In the genomic region with DNA sequence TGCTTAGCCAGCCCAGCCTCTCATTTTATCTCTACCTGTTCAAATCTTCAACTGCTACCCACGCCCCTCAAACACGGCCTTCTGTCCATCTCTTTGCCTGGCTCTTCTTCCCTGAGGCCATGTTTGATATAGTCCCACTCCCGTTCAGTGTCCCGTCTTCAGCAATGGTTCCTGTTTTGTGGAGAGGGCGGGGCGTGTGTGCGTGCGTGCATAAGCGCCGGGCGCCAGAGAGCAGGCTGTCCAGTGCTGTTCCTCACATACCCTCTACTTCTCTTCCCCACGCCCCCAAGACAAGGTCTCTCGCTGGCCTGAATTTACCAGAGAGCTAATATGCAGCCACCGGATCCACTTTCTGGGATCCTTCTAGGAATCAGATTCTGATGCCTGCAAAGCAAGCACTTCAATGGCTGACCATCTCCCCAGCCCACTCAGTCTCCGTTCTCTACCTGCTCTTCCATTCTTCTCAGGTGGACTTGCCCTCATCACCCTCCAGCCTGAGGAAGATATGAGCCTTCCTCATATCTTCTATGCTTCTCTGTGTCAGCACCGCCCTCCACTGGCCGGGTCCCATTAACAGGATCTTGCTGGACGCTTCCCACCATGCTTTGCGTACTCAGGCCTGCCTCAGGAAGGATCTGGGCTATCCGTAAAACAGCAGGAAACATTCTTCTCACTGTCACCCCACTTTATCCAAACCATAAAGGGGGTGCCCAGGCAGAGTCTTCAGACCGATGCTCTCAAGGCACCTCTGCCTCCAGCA, we compare ENCODE assay signal across 19 mouse cellular contexts. TPM values are rescaled to one million over a fixed set of nuclear protein-coding genes. Genes with fewer than 3 reads are reported as not detected.
DNase-seq lines count a peak whose midpoint lies in the region; TF ChIP-seq lines count a peak whose summit lies in the region.
"Had no signal": no experiment of that assay in that cellular context is flagged by ENCODE, and none has a peak within 500 bp of the region (broad histone marks: within the 10 kb centered on the region; RNA-seq: fewer than 3 reads in every experiment).

No protein-coding gene starts in this region.

- DNase-seq in layer of hippocampus, adult 2 months (ENCODE audit: low spot score in 2 of 2) = no peak
- no peak for DNase-seq in layer of hippocampus, postnatal 14 days (ENCODE audit: low spot score in 2 of 2)
- DNase-seq in 416B (ENCODE audit: low read depth) = peak; percentile 14
- no peak for DNase-seq in brain, embryonic 14.5 days (ENCODE audit: low read depth)
- DNase-seq in adrenal gland, adult 8-10 months = no peak
- DNase-seq in right cerebral cortex, postnatal 10 days (ENCODE audit: low spot score in 2 of 2) = no peak
- DNase-seq: cerebellum, adult 11 months; gastrocnemius, postnatal 36 days; heart, postnatal 4 days; kidney, adult 9 months; right cerebral cortex, postnatal 4 days; thymus, adult 18-20 months had no signal

- peaks cover 48% of the 10 kb centered on the region for H3K4me1 ChIP-seq in E14TG2a.4 (replicated peaks; ENCODE audit: low read depth, low read length)
- H3K4me1 ChIP-seq: embryonic facial prominence, embryonic 10.5 days; limb, embryonic 10.5 days; midbrain, embryonic 12.5 days; neural tube, embryonic 15.5 days had no signal

- peak; percentile 43 for TF ChIP-seq CTCF in layer of hippocampus, adult 2 months (conservative IDR thresholded peaks at IDR 0.05)
- TF ChIP-seq CTCF in E14TG2a.4 (conservative IDR thresholded peaks at IDR 0.05; ENCODE audit: low read length) = no peak
- TF ChIP-seq CTCF in brain, embryonic 14.5 days (IDR thresholded peaks at IDR 0.05; ENCODE audit: borderline replicate concordance, extremely low read depth, insufficient read depth, insufficient read length) = peak; percentile 20; the same call in 1 of the 2 replicates

- no peak for TF ChIP-seq POLR2A in brain, embryonic 14.5 days (IDR thresholded peaks at IDR 0.05; ENCODE audit: borderline replicate concordance, extremely low read depth, insufficient read depth, insufficient read length, poor library complexity, severe bottlenecking)

- H3K9me3 ChIP-seq in E14TG2a.4 (ENCODE audit: low read length) = no peaks in the 10 kb centered on the region
- H3K9me3 ChIP-seq: embryonic facial prominence, embryonic 10.5 days; heart, embryonic 12.5 days; limb, embryonic 10.5 days; midbrain, embryonic 12.5 days; neural tube, embryonic 15.5 days had no signal

- H3K4me3 ChIP-seq in layer of hippocampus, adult 2 months = no peak overlapping the region
- H3K4me3 ChIP-seq in E14TG2a.4 (replicated peaks; ENCODE audit: low read length) = peak overlapping the region; percentile 65
- H3K4me3 ChIP-seq: embryonic facial prominence, embryonic 10.5 days; heart, embryonic 12.5 days; limb, embryonic 10.5 days; midbrain, embryonic 12.5 days; neural tube, embryonic 15.5 days had no signal

- no peak overlapping the region for H3K27ac ChIP-seq in layer of hippocampus, adult 2 months
- H3K27ac ChIP-seq: embryonic facial prominence, embryonic 10.5 days; limb, embryonic 10.5 days; macrophage; midbrain, embryonic 12.5 days; neural tube, embryonic 15.5 days had no signal

- 0 out of 2 replicates have a peak, but pooled peaks cover 5% of the 10 kb centered on the region for H3K27me3 ChIP-seq in E14TG2a.4 (ENCODE audit: insufficient read depth, low read length)
- H3K27me3 ChIP-seq: midbrain, embryonic 12.5 days; neural tube, embryonic 15.5 days had no signal

- H3K36me3 ChIP-seq in E14TG2a.4 (ENCODE audit: insufficient read depth, low read length) = peaks cover 6% of the 10 kb centered on the region; the same call in 1 of the 2 replicates
- H3K36me3 ChIP-seq: embryonic facial prominence, embryonic 10.5 days; heart, embryonic 12.5 days; limb, embryonic 10.5 days; midbrain, embryonic 12.5 days; neural tube, embryonic 15.5 days had no signal

RNA-seq across cellular contexts. Expression of a gene that starts 21.7 kb away (rescaled TPM):
- 1 to 10 TPM; 5.9 to 7.8 TPM for total RNA-seq in layer of hippocampus, adult 2 months (2021)
- 10 to 100 TPM in 1 of 2 experiments, 1 to 10 TPM in 1; 9.8 to 11.3 TPM for total RNA-seq in layer of hippocampus, postnatal 14 days (2021)
- 6.0 and 7.4 TPM in 2 replicates for polyA plus RNA-seq in brain, embryonic 14.5 days (2012; rRNA removed)
- 1 to 10 TPM; 4.0 to 4.5 (median 4.2) TPM for total RNA-seq in adrenal gland, adult 8-10 months (2022)
